Mouse (Mus musculus) left cerebral cortex, adult 18-20 months (tissue): ENCODE results near the gene Lenep. TPM values are rescaled to one million over a fixed set of nuclear protein-coding genes. Genes with fewer than 3 reads are reported as not detected.

ENCODE experiments used
- DNase-seq, 2 experiments: peaks; one replicate each; pipeline ENCODE4 v3.0.0; 2021 to 2022; ENCODE audit warnings: low spot score in 2 of 2, mixed read lengths in 1 of 2
- total RNA-seq, 2 experiments: library from RNA; stranded (reverse); gene quantifications; 2 replicates each; pipeline ENCODE4 v1.2.3; 2021

The Lenep gene
- total RNA-seq, 2 experiments from 2014 or later = 3.8 to 6.4 TPM

GRCm38 (mm10) chr3:89392871-89393311 is 9.7 kb downstream of the Lenep start:
- no peak for DNase-seq

- DNase-seq = no peak
Observed at GRCm38 (mm10) chr3:89391663-89392511, 10.7 kb downstream of the Lenep start.

- no peak for DNase-seq
Observed at GRCm38 (mm10) chr3:89390699-89391662, 11.6 kb downstream of the Lenep start.

GRCm38 (mm10) chr3:89390111-89390515 is 12.5 kb downstream of the Lenep start:
- DNase-seq = no peak

- DNase-seq = no peak
Observed at GRCm38 (mm10) chr3:89388901-89389740, 13.5 kb downstream of the Lenep start.

GRCm38 (mm10) chr3:89388134-89388881 is 14.3 kb downstream of the Lenep start:
- no peak for DNase-seq

GRCm38 (mm10) chr3:89387632-89388031 is 15.0 kb downstream of the Lenep start:
- DNase-seq = no peak

- DNase-seq = no peak
Observed at GRCm38 (mm10) chr3:89386438-89387420, 15.9 kb downstream of the Lenep start.

- no peak for DNase-seq
Observed at GRCm38 (mm10) chr3:89385451-89385850, 17.1 kb downstream of the Lenep start.

- DNase-seq = no peak
Observed at GRCm38 (mm10) chr3:89384331-89385076, 18.1 kb downstream of the Lenep start.

GRCm38 (mm10) chr3:89383651-89384255 is 18.8 kb downstream of the Lenep start:
- DNase-seq = no peak

- no peak for DNase-seq
Observed at GRCm38 (mm10) chr3:89382950-89383349, 19.6 kb downstream of the Lenep start.

GRCm38 (mm10) chr3:89382033-89382882 is 20.3 kb downstream of the Lenep start:
- no peak for DNase-seq

- no peak for DNase-seq
Observed at GRCm38 (mm10) chr3:89381233-89381632, 21.4 kb downstream of the Lenep start.

- DNase-seq = no peak
Observed at GRCm38 (mm10) chr3:89380711-89381110, 21.9 kb downstream of the Lenep start.

GRCm38 (mm10) chr3:89380291-89380690 is 22.3 kb downstream of the Lenep start:
- DNase-seq = no peak
